Mouse (Mus musculus) kidney, embryonic 15.5 days (tissue): Measurements from ENCODE around the gene Dnah11. TPM values are rescaled to one million over a fixed set of nuclear protein-coding genes. Genes with fewer than 3 reads are reported as not detected.

Experiments
- ATAC-seq: fragments of 200-750 bp; cut with Nextera tagmentation; replicated peaks from 2 replicates; pipeline ENCODE4 v1.8.0; 2017; ENCODE audit warnings: moderate TSS enrichment; ENCODE audit not compliant: low FRiP score
- H3K27ac ChIP-seq: fragments of 300-500 bp; sonication (generic); 2 replicates; pipeline ENCODE4 v1.5.1; 2015; ENCODE audit warnings: mild to moderate bottlenecking, inconsistent platforms
- H3K27me3 ChIP-seq: fragments of 300-500 bp; sonication (generic); 2 replicates; pipeline ENCODE4 v1.6.1; 2015; ENCODE audit warnings: inconsistent platforms
- H3K36me3 ChIP-seq: fragments of 300-500 bp; sonication (generic); 2 replicates; pipeline ENCODE4 v1.6.1; 2015; ENCODE audit warnings: inconsistent platforms
- H3K4me1 ChIP-seq: fragments of 300-500 bp; sonication (generic); 2 replicates; pipeline ENCODE4 v1.6.1; 2015; ENCODE audit warnings: inconsistent platforms
- H3K4me2 ChIP-seq: fragments of 300-500 bp; sonication (generic); 2 replicates; pipeline ENCODE4 v1.6.1; 2015; ENCODE audit warnings: moderate library complexity, mild to moderate bottlenecking, inconsistent platforms
- H3K4me3 ChIP-seq: fragments of 300-500 bp; sonication (generic); replicated peaks from 2 replicates; pipeline ENCODE4 v1.5.1; 2015; ENCODE audit warnings: mild to moderate bottlenecking, inconsistent platforms
- H3K9ac ChIP-seq: fragments of 300-500 bp; sonication (generic); 2 replicates; pipeline ENCODE4 v1.6.1; 2015; ENCODE audit warnings: mild to moderate bottlenecking, inconsistent platforms
- H3K9me3 ChIP-seq: fragments of 300-500 bp; sonication (generic); replicated peaks from 2 replicates; pipeline ENCODE4 v1.6.1; 2016; ENCODE audit warnings: inconsistent platforms
- WGBS: fragments of 180-500 bp; shearing (Covaris S2); methylation state at CpG from one replicate; pipeline ENCODE4 v1.1.7; 2015; ENCODE audit warnings: mixed read lengths; 5-methylcytosine and 5-hydroxymethylcytosine counted together
- polyA plus RNA-seq: library from polyadenylated mRNA; unstranded; fragments of >200 nt; fragmentation: Nextera tagmentation; extraction: Ambion mirVana; gene quantifications from 2 replicates; pipeline ENCODE4 v1.2.1, GENCODE M21; 2015

Gene Dnah11
- polyA plus RNA-seq, 1 experiment from 2014 or later, result 0.47 TPM

DNA sequence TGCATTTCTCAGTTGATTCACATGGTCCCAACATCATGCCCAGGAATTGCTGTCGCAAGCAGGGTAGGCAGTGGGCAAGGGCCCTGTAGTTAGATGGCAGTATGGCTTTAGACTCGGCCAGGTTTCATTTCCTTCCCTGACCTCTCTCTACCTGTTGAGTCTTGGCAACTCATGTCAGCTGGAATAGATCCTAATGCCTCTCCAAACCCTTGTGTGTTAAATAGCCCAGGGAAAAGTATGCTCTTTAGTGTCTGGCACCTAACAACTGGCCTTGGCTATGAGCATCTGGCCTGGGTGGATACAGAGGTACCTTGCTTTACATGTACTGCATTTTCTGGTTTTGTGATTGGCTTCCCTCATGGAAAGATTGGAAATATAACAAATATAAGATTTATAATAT lies 314.2 kb downstream of the Dnah11 start:
- WGBS, result 93% methylated on average over 2 of the region's 2 CpGs
- no peak overlapping the region for H3K9ac ChIP-seq

GRCm38 (mm10) chr12:117878341-117878740 lies 320.5 kb downstream of the Dnah11 start:
- 94% methylated on average over 13 of the region's 13 CpGs for WGBS
- ATAC-seq, result no peak
- no peak overlapping the region for H3K4me2 ChIP-seq
- no peak overlapping the region for H3K4me3 ChIP-seq
- no peaks in the 10 kb centered on the region for H3K9me3 ChIP-seq
- no peak overlapping the region for H3K9ac ChIP-seq
- peaks cover 75% of the 10 kb centered on the region for H3K36me3 ChIP-seq
- no peak overlapping the region for H3K27ac ChIP-seq
- no peaks in the 10 kb centered on the region for H3K27me3 ChIP-seq
- no peaks in the 10 kb centered on the region for H3K4me1 ChIP-seq

More for the DNA sequence above, 314.2 kb downstream of the Dnah11 start:
- no peak for ATAC-seq
- Histone ChIP-seq H3K9me3 (no peaks in the 10 kb centered on the region), H3K4me1 (no peaks in the 10 kb centered on the region), H3K27ac (no peak overlapping the region), H3K4me3 (no peak overlapping the region), H3K4me2 (no peak overlapping the region), H3K27me3 (no peaks in the 10 kb centered on the region), H3K36me3 (peaks cover 15% of the 10 kb centered on the region)

- WGBS, result 80% methylated on average over 5 of the region's 5 CpGs
- Histone ChIP-seq H3K4me3 (no peak overlapping the region), H3K27ac (no peak overlapping the region), H3K9me3 (no peaks in the 10 kb centered on the region), H3K27me3 (no peaks in the 10 kb centered on the region), H3K4me2 (no peak overlapping the region), H3K36me3 (peaks cover 94% of the 10 kb centered on the region), H3K9ac (no peak overlapping the region), H3K4me1 (no peaks in the 10 kb centered on the region)
- no peak for ATAC-seq
These were observed 326.6 kb downstream of the Dnah11 start for GRCm38 (mm10) chr12:117872265-117872664.

DNA sequence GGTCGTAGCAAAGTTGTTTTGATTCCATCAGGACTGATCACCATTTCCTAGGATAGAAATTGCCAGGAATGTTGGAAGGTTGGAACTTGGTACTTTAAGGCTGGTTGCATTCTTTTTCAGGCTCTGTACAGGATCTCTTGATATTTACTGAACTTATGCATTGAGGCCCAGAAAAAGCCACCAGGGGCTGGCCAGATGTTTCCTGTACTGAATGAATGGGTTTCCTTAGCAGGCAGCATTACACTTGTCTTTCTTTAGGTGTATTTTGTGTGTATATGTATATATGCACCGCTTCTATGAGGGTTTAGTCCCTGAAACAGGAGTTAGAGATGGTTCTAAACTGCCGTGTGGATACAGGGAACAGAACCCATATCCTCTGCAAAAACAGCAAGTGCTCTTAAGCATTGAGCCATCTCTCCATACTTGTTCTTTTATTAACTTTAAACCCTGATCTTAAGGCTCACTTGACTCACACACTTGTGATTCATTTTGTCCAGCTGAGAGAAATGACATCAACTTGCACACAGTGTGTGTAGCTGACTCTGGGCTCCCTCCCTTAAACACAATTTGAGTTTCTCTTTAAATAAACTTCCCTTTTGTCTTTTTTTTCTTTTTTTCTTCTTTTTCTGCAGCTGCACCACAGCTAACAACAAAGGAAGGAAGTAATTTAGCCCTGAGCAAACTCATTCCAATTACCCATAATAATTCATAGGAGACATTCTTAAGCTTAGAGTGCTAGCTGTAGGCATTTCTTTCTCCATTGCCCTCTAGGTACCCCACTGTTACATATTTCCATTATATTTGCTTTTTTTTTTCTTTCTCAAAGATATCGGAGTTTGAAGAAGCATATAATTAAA lies 330.9 kb downstream of the Dnah11 start:
- no peak overlapping the region for H3K4me2 ChIP-seq
- H3K9me3 ChIP-seq, result no peaks in the 10 kb centered on the region
- H3K4me1 ChIP-seq, result no peaks in the 10 kb centered on the region
- 78% methylated on average over 4 of the region's 4 CpGs for WGBS
- no peak overlapping the region for H3K9ac ChIP-seq
- no peak overlapping the region; the same call in 1 of the 2 replicates for H3K27ac ChIP-seq
- no peaks in the 10 kb centered on the region for H3K27me3 ChIP-seq
- ATAC-seq, result no peak
- peaks cover 69% of the 10 kb centered on the region for H3K36me3 ChIP-seq
- no peak overlapping the region for H3K4me3 ChIP-seq

GRCm38 (mm10) chr12:117862655-117863054 lies 336.2 kb downstream of the Dnah11 start:
- H3K4me2 ChIP-seq, result no peak overlapping the region
- no peak overlapping the region for H3K9ac ChIP-seq
- no peak for ATAC-seq
- no peaks in the 10 kb centered on the region for H3K27me3 ChIP-seq
- no peaks in the 10 kb centered on the region for H3K4me1 ChIP-seq
- WGBS, result 82% methylated on average over 5 of the region's 5 CpGs
- H3K27ac ChIP-seq, result no peak overlapping the region
- H3K4me3 ChIP-seq, result no peak overlapping the region
- no peaks in the 10 kb centered on the region for H3K9me3 ChIP-seq
- H3K36me3 ChIP-seq, result peaks cover 21% of the 10 kb centered on the region

DNA sequence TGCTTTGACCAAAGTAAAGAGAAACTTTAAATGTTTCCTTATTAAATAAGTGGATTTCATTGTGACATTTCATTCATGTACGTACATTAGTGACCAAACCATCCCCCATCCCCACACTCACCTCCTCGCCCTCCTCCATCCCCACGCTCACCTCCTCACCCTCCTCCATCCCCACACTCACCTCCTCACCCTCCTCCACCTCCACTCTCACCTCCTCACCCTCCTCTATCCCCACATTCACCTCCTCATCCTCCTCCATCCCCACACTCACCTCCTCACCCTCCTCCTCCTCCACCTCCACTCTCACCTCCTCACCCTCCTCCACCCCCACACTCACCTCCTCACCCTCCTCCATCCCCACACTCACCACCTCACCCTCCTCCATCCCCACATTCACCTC lies 337.6 kb downstream of the Dnah11 start:
- H3K27ac ChIP-seq, result no peak overlapping the region
- no peak overlapping the region for H3K4me2 ChIP-seq
- WGBS, result 64% methylated on average over 3 of the region's 3 CpGs
- ATAC-seq, result no peak
- H3K9ac ChIP-seq, result no peak overlapping the region
- no peaks in the 10 kb centered on the region for H3K4me1 ChIP-seq
- H3K27me3 ChIP-seq, result no peaks in the 10 kb centered on the region
- H3K36me3 ChIP-seq, result peaks cover 7% of the 10 kb centered on the region; the same call in 1 of the 2 replicates
- no peaks in the 10 kb centered on the region for H3K9me3 ChIP-seq
- H3K4me3 ChIP-seq, result no peak overlapping the region

- Histone ChIP-seq H3K27me3 (no peaks in the 10 kb centered on the region), H3K4me1 (no peaks in the 10 kb centered on the region), H3K4me2 (no peak overlapping the region), H3K36me3 (peaks cover 4% of the 10 kb centered on the region; the same call in 1 of the 2 replicates), H3K4me3 (no peak overlapping the region), H3K9me3 (no peaks in the 10 kb centered on the region), H3K27ac (no peak overlapping the region), H3K9ac (no peak overlapping the region)
- no peak for ATAC-seq
- WGBS, result 72% methylated on average over 7 of the region's 7 CpGs
These were observed 338.0 kb downstream of the Dnah11 start for GRCm38 (mm10) chr12:117860840-117861239.

DNA sequence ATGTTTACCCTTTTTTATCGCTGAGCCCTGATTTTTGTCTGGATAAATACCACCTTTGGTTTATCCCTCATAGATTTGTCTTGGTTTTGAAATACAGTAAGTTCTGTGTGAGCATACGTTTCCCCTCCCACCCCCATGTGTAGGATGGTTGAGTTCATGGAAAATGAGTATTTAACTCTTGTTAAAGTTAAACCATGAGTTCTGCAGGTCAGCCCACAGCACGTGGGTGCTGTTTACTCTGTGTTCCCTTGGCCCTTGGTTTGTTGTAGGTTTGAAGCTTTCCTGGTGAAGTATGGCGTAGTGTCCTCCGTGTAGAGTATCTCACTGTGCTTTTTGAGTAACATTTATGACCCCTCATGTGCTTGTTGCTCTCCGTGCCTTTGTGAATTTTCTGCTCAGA lies 341.0 kb downstream of the Dnah11 start:
- Histone ChIP-seq H3K4me2 (no peak overlapping the region), H3K9ac (no peak overlapping the region), H3K27me3 (no peaks in the 10 kb centered on the region), H3K27ac (no peak overlapping the region), H3K4me3 (no peak overlapping the region), H3K9me3 (no peaks in the 10 kb centered on the region), H3K36me3 (no peaks in the 10 kb centered on the region), H3K4me1 (no peaks in the 10 kb centered on the region)
- 77% methylated on average over 6 of the region's 6 CpGs for WGBS
- ATAC-seq, result no peak

GRCm38 (mm10) chr12:117857023-117857422 lies 341.8 kb downstream of the Dnah11 start:
- Histone ChIP-seq H3K9me3 (no peaks in the 10 kb centered on the region), H3K4me3 (no peak overlapping the region), H3K4me1 (no peaks in the 10 kb centered on the region), H3K36me3 (no peaks in the 10 kb centered on the region), H3K4me2 (no peak overlapping the region), H3K9ac (no peak overlapping the region), H3K27me3 (no peaks in the 10 kb centered on the region), H3K27ac (no peak overlapping the region)
- no peak for ATAC-seq
- WGBS, result 82% methylated on average over 9 of the region's 9 CpGs

- Histone ChIP-seq H3K4me1 (peaks cover 6% of the 10 kb centered on the region; the same call in 1 of the 2 replicates), H3K4me2 (no peak overlapping the region), H3K27me3 (no peaks in the 10 kb centered on the region), H3K27ac (no peak overlapping the region), H3K9ac (no peak overlapping the region), H3K36me3 (no peaks in the 10 kb centered on the region), H3K9me3 (no peaks in the 10 kb centered on the region), H3K4me3 (no peak overlapping the region)
- ATAC-seq, result peak; percentile 65; the same call in 1 of the 2 replicates
- 27% methylated on average over 6 of the region's 6 CpGs for WGBS
These were observed 345.5 kb downstream of the Dnah11 start for GRCm38 (mm10) chr12:117853316-117853715.

- no peak for ATAC-seq
- 63% methylated on average over 10 of the region's 10 CpGs for WGBS
- no peaks in the 10 kb centered on the region for H3K9me3 ChIP-seq
These were observed 348.4 kb downstream of the Dnah11 start for GRCm38 (mm10) chr12:117850472-117850871.

GRCm38 (mm10) chr12:117848621-117849020 lies 350.2 kb downstream of the Dnah11 start:
- ATAC-seq, result no peak
- 93% methylated on average over 6 of the region's 6 CpGs for WGBS

More at GRCm38 (mm10) chr12:117850472-117850871, 348.4 kb downstream of the Dnah11 start:
- Histone ChIP-seq H3K27ac (no peak overlapping the region; the same call in 1 of the 2 replicates), H3K27me3 (no peaks in the 10 kb centered on the region), H3K4me3 (no peak overlapping the region), H3K4me2 (no peak overlapping the region), H3K36me3 (no peaks in the 10 kb centered on the region), H3K4me1 (peaks cover 11% of the 10 kb centered on the region), H3K9ac (no peak overlapping the region)

More at GRCm38 (mm10) chr12:117848621-117849020, 350.2 kb downstream of the Dnah11 start:
- Histone ChIP-seq H3K4me3 (no peak overlapping the region), H3K9me3 (no peaks in the 10 kb centered on the region), H3K4me2 (no peak overlapping the region), H3K36me3 (no peaks in the 10 kb centered on the region), H3K4me1 (peaks cover 19% of the 10 kb centered on the region), H3K27me3 (no peaks in the 10 kb centered on the region), H3K27ac (no peak overlapping the region), H3K9ac (no peak overlapping the region)
